Mouse (Mus musculus) frontal cortex, postnatal 10 days (tissue): Measurements from ENCODE around the gene Rcl1.

Source experiments
- DNase-seq, 2 experiments: peaks; one replicate each; pipeline ENCODE4 v3.0.0; 2022; ENCODE audit warnings: low spot score in 2 of 2, mixed read lengths in 1 of 2

The Rcl1 gene

GRCm38 (mm10) chr19:29151443-29151842 is 50.3 kb downstream of the Rcl1 start:
- DNase-seq, result no peak

- no peak for DNase-seq
Measured at GRCm38 (mm10) chr19:29155552-29155951, 54.4 kb downstream of the Rcl1 start.

- DNase-seq, result no peak
Measured at GRCm38 (mm10) chr19:29156417-29156816, 55.2 kb downstream of the Rcl1 start.

GRCm38 (mm10) chr19:29157678-29158466 is 56.7 kb downstream of the Rcl1 start:
- DNase-seq, result no peak

- no peak for DNase-seq
Measured at GRCm38 (mm10) chr19:29158486-29158885, 57.3 kb downstream of the Rcl1 start.

- no peak for DNase-seq
Measured at GRCm38 (mm10) chr19:29163817-29164527, 62.8 kb downstream of the Rcl1 start.

- DNase-seq, result no peak
Measured at GRCm38 (mm10) chr19:29164528-29165166, 63.5 kb downstream of the Rcl1 start.

- no peak for DNase-seq
Measured at GRCm38 (mm10) chr19:29167938-29168337, 66.8 kb downstream of the Rcl1 start.

- no peak for DNase-seq
Measured at GRCm38 (mm10) chr19:29180336-29180735, 79.2 kb downstream of the Rcl1 start.

GRCm38 (mm10) chr19:29182166-29182565 is 81.0 kb downstream of the Rcl1 start:
- DNase-seq, result no peak

GRCm38 (mm10) chr19:29185122-29185521 is 83.9 kb downstream of the Rcl1 start:
- DNase-seq, result no peak

- DNase-seq, result no peak
Measured at GRCm38 (mm10) chr19:29185552-29186232, 84.5 kb downstream of the Rcl1 start.

- DNase-seq, result no peak
Measured at GRCm38 (mm10) chr19:29188879-29189278, 87.7 kb downstream of the Rcl1 start.
